Mouse (Mus musculus): ENCODE data around the gene Ypel3. TPM values are rescaled to one million over a fixed set of nuclear protein-coding genes. Genes with fewer than 3 reads are reported as not detected.
"Not testable (repeated sequence)": the region's sequence is repeated elsewhere in the genome, so short reads cannot be mapped to it uniquely, and the experiment has no call there.

The Ypel3 gene
- total RNA-seq (2015; ENCODE audit: low replicate concordance) (182 and 256 TPM in 2 replicates), total RNA-seq (2017; ENCODE audit: low replicate concordance) (61.6 and 74.1 TPM in 2 replicates)

DNA sequence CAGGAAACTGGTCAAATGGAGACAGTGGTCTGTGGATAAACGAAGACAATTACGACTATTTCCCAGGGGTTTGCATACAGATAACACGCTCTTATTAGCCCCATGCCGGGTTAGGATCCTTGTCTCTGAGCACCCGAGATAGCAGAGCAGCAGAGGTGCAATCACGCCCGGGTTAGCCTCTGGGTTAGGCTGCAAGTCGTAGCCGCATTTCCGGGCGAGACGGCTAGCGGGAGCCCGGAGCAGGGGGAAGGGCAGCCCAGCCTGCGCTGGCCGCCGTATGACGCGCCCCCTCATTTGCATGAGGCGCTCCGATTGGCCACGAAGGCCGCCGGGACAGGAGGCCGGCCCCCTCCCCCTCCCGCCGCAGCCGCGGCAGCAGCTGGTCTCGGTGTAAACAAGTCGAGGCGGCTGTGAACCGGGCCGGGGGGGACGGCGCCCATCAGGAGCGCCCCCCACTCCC is at the start of gene Ypel3:
Gene Ypel3 (plus strand): TSS at position 358 of the 460 bp plus-strand sequence.
- ATAC-seq (replicated peaks; ENCODE audit: low FRiP score, poor library complexity, severe bottlenecking) = peak; percentile 93

DNA sequence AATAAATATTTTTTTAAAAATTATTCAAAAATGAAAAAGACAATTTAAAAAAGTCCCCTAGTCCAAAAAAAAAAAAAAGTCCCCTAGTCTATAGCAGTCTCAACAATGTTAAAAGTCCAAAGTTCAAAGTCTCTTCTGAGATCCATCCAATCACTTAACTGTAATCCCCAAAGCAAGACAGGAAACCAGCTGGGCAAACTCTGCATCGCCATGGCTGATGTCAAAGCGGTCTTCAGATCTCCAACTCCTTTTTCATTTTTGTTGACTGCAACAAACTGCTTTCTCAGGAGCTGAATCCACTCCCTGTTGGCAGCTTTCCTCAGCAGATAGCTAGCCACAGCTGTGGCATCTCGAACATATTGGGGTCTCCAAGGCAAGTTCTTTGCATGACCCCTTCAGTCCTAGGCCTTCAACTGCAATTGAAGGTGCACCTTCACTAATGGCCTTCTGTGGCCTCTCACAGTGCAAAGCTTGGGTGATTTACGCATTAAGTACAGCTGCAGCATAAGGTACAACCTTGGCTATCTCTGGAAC is 46.4 kb upstream of the Ypel3 start:
- not testable (repeated sequence) for ATAC-seq (replicated peaks; ENCODE audit: low FRiP score, poor library complexity, severe bottlenecking)

DNA sequence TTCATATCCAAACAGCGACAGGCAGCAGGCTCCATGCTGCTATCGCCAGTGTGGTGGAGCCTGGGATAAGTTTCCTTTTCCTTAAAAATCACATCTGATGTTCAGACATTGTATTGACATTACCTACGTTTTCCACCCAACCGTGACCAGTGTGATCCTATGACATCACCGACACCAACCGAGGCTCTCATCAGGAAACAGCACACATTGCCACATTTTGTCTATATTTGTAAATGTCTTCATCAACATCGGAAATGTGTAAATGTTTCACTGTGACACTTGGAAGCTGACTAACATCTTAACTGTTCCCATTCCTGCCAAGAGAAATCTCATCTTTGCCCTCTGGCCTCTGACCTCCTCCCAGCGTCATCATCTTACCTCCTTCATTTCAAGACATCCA is 40.6 kb upstream of the Ypel3 start:
- no peak for ATAC-seq (replicated peaks; ENCODE audit: low FRiP score, poor library complexity, severe bottlenecking)

DNA sequence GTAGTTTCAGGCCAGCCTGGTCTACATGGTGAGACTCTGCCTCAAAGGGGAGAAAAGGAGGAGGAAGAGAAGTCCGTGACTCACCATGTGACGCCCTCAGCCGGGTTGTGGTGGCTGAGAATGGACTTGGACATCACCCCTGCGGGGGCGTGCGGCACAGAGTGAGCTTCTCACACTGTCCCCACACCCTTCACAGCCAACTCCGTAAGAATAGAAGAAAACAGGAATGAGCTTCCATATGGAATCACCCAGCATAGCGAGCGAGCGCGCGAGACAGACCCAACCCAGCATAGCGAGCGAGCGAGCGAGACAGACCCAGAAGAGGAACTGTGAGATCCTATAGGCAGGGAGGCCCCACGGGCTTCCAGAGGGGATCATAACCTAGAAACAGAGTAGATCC is 37.2 kb upstream of the Ypel3 start:
- no peak for ATAC-seq (replicated peaks; ENCODE audit: low FRiP score, poor library complexity, severe bottlenecking)

DNA sequence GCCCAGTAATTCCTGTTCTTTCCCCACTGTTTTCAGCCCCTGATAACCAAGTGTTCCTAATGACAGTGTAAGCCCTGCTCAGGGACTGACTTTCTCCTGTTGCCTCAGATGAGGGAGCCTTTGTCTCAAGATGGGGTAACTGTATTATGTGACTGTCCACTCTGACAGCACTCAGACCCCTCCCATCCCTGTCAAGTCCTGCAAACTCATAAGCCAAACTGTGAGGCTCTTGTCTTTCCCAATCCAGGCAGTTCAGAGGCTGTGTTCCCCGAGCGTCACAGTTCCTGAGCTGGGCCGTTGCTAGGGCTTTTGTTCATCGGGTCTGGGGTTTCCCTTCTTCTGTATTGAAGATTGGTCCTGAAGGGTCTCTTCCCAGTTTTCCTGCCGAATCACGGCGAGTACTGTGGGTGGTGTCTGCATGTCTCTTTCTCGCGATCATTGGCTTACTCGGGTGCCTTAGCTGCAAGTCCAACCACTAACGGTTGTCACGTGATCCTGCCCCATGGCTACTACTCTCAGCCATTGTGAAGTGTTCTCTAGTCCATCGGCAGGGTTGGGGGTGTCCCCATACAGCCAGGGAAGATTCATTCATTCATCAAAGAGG is 36.5 kb upstream of the Ypel3 start:
- ATAC-seq (replicated peaks; ENCODE audit: low FRiP score, poor library complexity, severe bottlenecking) = no peak

DNA sequence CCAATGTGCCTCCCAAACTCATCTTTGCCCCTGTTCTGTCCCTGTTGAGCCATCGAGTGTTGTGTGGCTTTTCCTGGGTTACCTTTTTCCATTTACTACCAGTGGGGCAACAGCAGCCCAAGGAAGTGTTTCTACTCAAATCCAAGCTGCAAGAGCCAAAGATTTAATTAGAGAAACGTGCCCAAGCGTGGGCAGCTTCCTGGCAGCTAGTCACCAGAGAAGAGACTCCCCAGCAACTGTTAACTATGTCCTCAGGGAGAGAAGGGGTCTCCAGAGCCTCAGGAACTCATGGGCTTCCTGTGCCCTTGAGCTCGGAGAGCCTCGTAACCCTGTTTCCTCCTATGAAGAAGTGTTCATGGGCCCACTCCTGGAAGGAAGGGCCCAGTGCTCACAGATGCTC is 35.8 kb upstream of the Ypel3 start:
- ATAC-seq (replicated peaks; ENCODE audit: low FRiP score, poor library complexity, severe bottlenecking) = no peak

DNA sequence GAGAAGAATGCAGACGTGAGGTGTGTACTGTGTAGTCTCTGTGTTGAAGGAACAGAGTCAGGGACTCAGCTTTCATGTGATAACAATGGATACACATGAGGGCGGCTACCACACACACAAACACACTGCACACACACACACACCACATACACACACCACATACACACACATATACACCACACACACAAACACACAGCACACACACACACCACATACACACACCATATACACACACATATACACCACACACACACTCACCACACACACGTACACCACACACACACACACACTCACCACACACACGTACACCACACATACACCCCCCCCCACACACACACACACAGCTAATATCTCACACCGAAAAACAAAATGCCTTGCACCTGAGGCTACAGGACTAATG is 35.3 kb upstream of the Ypel3 start:
- ATAC-seq (replicated peaks; ENCODE audit: low FRiP score, poor library complexity, severe bottlenecking) = no peak

DNA sequence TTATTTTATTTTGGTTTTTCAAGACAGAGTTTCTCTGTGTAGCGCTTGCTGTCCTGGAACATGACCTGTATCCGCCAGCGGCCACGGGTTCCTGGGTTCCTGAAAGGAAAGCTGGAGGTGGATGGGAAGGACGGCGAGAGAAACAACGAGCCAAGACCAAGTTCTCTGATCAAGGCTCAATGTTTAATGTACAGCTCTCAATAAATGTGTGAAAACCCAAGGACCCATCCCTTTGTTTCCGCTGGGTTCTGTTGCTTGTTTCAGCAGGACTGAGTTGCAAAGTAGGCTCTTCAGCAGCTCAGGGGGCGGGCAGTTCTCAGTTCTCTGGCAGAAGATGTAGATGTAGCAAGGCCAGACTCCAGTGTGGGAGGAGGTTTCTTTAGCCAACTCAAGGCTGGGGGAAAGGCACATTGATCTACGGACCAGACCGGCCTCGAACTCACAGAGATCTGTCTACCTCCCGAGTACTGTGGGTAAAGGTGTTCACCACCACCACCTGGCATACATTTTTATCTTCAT is 34.7 kb upstream of the Ypel3 start:
- no peak for ATAC-seq (replicated peaks; ENCODE audit: low FRiP score, poor library complexity, severe bottlenecking)

DNA sequence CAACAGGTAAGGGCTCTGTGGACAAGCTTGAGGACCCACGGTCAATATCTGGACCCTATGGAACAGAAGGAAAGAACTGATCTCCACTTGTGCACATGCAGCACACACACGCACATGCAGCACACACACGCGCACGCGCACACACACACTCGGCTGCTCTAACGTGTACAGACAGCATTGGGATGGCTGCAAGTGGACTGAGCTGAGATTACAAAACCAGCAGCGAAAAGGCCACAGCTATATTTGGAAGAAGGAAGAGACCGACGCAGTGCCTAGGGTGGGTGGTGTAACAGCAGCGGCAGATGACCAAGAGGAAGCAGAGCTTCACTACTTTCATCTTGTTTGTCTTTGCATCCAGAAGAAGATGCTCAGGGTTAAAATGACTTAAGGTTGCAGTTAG is 30.7 kb upstream of the Ypel3 start:
- ATAC-seq (replicated peaks; ENCODE audit: low FRiP score, poor library complexity, severe bottlenecking) = no peak

DNA sequence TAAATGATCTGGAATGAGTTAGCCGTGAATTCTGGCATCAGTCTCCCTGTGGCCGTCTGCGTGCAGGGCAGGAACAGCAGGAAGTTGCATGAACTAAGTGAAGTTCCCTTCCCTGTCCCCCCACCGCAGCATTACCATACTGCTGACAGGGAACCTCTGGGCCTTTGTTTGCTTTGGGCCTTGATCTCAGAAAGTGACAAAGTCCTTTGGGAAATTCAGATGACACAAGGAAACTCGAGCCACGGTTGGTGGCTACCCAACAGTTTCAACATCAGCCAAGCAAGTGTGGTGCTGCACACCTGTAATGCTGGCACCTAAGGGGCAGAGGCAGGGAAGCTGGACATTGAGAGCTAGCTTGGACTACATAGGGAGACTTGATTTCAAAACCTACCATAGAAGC is 30.0 kb upstream of the Ypel3 start:
- no peak for ATAC-seq (replicated peaks; ENCODE audit: low FRiP score, poor library complexity, severe bottlenecking)

DNA sequence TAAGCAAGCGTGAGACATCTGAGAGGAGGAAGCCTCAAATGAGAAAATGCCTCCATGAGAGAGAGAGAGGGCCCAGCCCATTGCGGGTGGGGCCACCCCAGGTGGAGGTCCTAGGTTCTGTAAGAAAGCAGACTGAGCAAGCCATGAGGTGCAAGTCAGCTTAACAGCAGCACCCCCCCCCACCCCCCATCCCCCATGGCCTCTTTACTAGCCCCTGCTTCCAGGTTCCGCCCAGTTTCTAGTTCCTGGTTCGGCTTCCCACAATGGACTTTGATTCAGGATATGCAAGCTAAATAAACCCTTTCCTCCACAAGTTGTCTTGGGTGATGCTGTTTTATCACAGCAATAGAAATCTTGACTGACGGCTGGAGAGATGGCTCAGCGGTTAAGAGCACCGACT is 27.9 kb upstream of the Ypel3 start:
- no peak for ATAC-seq (replicated peaks; ENCODE audit: low FRiP score, poor library complexity, severe bottlenecking)

DNA sequence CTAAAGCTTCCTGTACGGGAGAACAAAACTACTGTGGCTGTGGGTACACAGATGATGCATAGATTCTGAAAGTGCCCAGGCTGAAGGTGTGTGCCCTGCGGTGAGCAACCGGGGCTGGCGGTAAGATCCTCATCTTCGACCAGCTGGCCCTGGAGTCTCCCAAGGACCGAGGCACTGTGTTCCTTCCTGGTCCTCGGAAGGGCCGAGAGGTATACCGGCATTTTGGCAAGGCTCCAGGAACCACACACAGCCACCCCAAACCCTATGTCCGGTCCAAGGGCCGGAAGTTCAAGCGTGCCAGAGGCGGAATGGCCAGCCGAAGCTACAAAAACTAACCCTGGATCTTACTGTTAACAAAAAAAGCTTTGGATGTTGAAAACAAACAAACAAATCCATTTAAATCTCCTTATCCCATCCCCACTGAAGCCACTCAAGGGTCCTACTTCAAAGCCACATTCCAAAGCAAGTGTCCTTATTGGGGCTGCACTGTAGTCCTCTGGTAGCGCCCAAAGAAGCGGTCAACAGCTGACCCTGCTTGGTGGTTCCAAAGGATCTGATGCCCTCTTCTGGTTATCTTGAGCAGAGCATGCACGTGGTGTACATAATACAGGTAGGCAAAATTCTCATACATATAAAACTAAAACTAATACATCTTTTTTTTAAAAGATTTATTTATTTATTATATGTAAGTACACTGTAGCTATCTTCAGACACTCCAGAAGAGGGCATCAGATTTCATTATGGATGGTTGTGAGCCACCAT is 27.0 kb upstream of the Ypel3 start:
- ATAC-seq (replicated peaks; ENCODE audit: low FRiP score, poor library complexity, severe bottlenecking) = no peak

DNA sequence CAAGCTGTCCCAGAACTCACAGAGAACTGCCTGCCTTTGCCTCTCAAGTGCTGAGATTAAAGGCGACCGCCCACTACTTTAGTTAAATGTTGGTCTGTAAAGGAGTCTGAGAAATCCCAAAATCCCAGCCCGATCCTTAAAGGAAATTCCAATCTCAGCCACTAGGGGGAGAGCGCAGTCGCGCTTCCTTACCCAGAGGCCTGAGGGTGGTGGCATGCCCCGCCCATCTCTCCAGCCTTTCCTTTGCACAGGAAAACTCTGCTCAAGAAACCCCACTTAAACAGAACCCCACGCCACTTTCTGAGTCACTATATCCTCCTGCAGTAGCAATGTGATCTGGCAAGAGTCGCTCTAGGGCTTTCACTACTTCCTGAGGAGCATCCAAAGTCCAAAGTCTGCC is 21.9 kb upstream of the Ypel3 start:
- peak; percentile 77 for ATAC-seq (replicated peaks; ENCODE audit: low FRiP score, poor library complexity, severe bottlenecking)

DNA sequence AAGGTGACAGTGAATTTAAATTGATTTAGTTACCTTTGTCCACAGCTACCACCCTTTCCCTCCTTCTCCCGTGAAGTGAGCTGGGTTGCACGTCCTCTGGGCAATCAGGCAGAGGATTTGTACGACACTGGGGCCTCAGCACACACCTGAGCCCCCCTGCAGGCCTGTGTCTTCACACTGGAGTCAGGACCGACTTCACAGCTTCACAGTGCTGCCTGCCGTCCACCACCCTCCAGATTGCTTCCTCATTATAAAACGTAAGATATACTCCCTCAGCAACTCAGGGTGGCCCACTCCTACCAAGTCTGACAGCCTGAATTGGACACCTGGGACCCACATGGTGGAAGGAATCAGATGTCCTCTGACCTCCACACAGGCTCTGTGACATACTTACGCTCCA is 18.2 kb upstream of the Ypel3 start:
- no peak for ATAC-seq (replicated peaks; ENCODE audit: low FRiP score, poor library complexity, severe bottlenecking)

DNA sequence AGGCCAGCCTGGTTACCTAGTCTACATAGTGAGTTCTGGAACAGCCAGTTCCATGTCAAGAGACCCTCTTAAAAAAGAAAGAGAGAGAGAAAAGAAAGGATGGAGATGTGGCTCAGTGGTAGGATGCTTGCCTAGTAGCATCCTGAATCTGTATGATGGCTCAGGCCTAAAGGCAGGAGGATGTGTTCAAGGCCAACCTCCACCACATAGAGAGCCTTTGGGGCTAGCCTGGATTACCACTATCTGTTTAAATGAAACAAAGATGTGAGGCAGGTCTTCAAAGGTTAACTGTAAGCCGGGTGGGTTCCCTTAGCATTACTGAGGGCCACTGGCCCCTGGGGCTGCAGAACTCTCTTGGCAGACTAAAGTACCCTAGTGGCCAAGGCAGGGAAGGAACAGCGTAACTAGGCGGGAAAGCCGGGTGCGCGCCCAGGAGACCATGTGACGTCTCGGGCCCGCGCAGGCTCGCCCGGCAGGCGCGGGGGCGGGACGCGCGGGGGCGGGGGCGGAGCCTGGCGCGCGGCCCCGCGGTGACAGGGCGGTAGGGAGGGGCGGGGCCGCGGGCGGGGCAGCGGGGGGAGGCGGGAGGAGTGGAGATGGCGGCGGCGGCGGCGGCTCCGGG is 17.6 kb upstream of the Ypel3 start, which contains the start of gene Mapk3:
Gene Mapk3 (plus strand): TSS at position 552 of the 622 bp plus-strand sequence.
- peak; percentile 88 for ATAC-seq (replicated peaks; ENCODE audit: low FRiP score, poor library complexity, severe bottlenecking)

DNA sequence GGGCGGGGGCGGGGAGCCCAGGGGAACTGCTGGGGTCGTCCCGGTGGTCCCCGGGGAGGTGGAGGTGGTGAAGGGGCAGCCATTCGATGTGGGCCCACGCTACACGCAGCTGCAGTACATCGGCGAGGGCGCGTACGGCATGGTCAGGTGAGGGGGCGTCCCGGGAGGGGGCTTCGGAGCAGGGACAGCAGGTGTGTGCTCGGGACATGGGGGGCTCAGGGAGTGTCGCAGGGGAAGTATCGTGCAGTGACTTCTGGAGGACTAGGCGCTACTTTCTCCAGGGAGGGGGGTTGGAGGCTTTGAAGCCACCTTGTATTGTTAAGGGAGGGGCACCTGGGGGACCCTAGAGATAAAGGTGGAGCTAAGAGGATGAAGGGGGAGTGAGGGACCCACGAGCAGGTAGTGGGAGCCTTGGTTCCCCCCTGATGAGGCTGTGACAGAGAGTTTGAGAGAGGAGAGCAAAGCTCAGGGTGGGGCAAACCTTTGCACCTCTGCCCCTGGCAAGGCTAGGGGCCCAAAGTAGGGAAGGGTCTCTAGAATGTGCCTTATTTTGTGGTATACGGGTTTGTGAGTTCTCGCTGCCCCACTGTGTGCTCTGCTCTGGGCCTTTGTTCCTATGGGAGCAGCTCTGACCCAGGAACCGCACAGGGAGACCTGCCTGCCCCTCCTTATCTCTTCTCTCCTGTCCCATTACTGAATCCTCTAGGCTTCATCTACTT is 16.9 kb upstream of the Ypel3 start:
- peak; percentile 54 for ATAC-seq (replicated peaks; ENCODE audit: low FRiP score, poor library complexity, severe bottlenecking)

DNA sequence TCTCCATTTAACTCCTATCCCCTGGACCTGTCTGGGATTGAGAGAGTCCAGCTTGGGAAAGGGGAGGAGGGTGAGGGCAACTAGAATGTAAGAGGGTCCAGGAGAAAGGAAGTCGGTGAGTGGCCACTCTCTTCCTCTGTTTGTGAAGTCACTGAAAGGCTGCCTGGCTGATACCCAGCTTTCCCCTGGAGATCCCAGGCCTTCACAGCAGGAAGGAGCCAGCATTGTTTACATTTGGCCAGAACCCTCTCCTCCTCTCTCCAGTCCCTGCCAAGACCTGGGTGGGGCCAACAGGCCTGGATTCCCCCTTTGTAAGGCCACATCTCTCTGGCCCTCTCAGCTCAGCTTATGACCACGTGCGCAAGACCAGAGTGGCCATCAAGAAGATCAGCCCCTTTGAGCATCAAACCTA is 16.4 kb upstream of the Ypel3 start:
- ATAC-seq (replicated peaks; ENCODE audit: low FRiP score, poor library complexity, severe bottlenecking) = no peak

DNA sequence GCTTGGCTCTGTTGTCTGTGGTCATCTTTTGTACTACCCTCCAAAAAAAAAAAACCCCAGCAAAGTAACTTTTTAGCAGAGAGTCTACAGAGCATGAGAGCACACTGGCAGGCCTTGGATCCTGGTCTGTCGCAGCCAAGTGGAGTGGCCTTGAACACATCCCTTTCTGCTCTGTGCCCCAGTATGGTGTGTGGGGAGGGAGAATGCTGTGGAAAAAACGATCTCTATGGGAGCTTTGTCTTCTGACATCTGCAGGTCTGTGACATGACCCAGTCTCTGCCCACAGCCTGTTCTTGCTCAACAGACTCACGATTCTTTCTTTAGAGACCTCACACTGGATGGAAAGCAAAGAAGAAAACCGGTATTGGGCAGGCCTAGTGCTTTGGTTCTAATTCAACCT is 15.8 kb upstream of the Ypel3 start:
- ATAC-seq (replicated peaks; ENCODE audit: low FRiP score, poor library complexity, severe bottlenecking) = no peak

DNA sequence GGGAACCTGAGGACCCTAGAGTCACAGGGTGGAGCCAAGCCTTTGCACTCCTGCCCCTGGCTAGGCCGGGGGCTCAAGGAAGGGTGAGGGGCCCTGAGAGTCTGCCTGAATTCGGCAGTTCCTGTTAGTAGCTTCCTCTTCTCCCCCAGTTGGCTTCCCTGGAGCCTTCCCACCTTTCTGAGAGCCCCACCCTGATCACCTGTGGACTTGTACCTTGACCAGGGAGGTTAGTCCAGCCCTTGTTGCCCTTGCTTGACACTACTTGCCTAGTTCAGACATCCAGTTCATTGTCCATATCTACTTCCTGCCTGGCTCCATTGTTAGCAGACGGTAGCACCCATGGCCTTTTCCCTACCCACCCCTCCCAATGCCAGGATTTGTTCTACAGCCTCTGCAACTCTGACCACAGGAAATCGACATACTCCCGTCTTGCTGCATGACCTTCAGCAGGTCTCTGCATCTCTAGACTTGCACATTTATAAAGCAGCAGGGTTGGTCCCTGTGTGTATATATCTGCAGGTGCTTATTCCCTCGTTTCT is 15.2 kb upstream of the Ypel3 start:
- ATAC-seq (replicated peaks; ENCODE audit: low FRiP score, poor library complexity, severe bottlenecking) = no peak
